8 mouse cellular contexts compared by ENCODE assay signal in the genomic region with DNA sequence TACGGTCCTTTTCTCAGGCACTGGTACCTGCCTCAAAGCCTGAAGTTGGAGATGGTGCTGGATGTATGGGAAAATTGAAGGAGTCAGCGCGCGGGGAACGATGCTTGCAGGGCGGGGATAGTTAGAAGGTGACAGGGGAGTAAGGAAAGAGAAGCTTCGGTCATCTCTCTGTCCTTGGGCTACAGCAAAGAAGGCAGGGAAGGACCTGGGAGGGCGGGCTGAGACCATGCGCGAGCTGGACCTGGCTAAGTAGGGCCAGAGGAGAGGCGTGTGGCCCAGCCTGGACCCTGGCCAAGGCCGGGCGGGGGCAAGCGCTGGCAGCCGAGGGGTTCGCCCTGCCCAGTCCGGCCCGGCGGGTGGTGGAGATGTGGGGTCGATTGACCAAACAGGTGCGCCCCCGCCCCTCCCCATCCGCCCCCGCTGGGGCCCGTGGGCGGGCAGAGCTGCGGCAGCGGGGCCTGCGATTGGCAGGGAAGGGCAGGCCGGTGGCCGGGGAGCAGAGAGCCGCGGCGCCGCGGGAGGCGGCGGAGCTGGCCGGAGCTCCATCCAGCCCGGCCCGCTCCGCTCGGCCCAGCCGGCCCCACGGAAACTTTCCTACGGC. TPM values are rescaled to one million over a fixed set of nuclear protein-coding genes. Genes with fewer than 3 reads are reported as not detected.
DNase-seq lines count a peak whose midpoint lies in the region; ATAC-seq and TF ChIP-seq lines count a peak whose summit lies in the region.

No protein-coding gene starts in this region.

- ATAC-seq in erythroblast, adult 5-6 weeks (replicated peaks; ENCODE audit: low FRiP score, poor library complexity, severe bottlenecking), result no peak
- peak; percentile 40; the same call in 1 of the 2 replicates for ATAC-seq in limb, embryonic 15.5 days (ENCODE audit: insufficient number of reproducible peaks, low FRiP score, low TSS enrichment, low read depth)
- 0 out of 2 replicates have a peak, but pooled peaks have one; percentile 38 for ATAC-seq in midbrain, postnatal 0 days (ENCODE audit: low FRiP score)

- no peaks in the 10 kb centered on the region for H3K4me1 ChIP-seq in erythroblast, embryonic 14.5 days (ENCODE audit: control insufficient read depth)
- H3K4me1 ChIP-seq in limb, embryonic 15.5 days, result peaks cover 34% of the 10 kb centered on the region
- H3K4me1 ChIP-seq in midbrain, postnatal 0 days (ENCODE audit: insufficient read depth, low read length), result peaks cover 16% of the 10 kb centered on the region; the same call in 1 of the 2 replicates

- H3K27ac ChIP-seq in limb, embryonic 15.5 days, result peak overlapping the region; percentile 86
- H3K27ac ChIP-seq in midbrain, postnatal 0 days (ENCODE audit: low read depth, low read length), result no peak overlapping the region

- no peaks in the 10 kb centered on the region for H3K9me3 ChIP-seq in erythroblast, embryonic 14.5 days (ENCODE audit: control insufficient read depth, low read length)
- no peaks in the 10 kb centered on the region for H3K9me3 ChIP-seq in limb, embryonic 15.5 days
- H3K9me3 ChIP-seq in midbrain, postnatal 0 days (ENCODE audit: low read length), result no peaks in the 10 kb centered on the region

- H3K27me3 ChIP-seq in erythroblast, embryonic 14.5 days (ENCODE audit: control insufficient read depth), result peaks cover 81% of the 10 kb centered on the region
- H3K27me3 ChIP-seq in limb, embryonic 15.5 days, result 0 out of 2 replicates have a peak, but pooled peaks cover 2% of the 10 kb centered on the region
- H3K27me3 ChIP-seq in midbrain, postnatal 0 days (ENCODE audit: insufficient read depth, low read length), result peaks cover 50% of the 10 kb centered on the region

- H3K9ac ChIP-seq in limb, embryonic 15.5 days, result peak overlapping the region; percentile 65
- H3K9ac ChIP-seq in midbrain, postnatal 0 days (replicated peaks; ENCODE audit: low read length, poor library complexity, severe bottlenecking), result peak overlapping the region; percentile 56

- under 1% methylated on average over 44 of the region's 46 CpGs for WGBS in limb, embryonic 15.5 days
- WGBS in midbrain, postnatal 0 days, result under 1% methylated on average over 35 of the region's 46 CpGs

- DNase-seq in embryo, embryonic 9.5 days (ENCODE audit: extremely low spot score), result peak; percentile 67
- DNase-seq in heart, adult 18-20 months, result peak; percentile 83 to 84
- DNase-seq in kidney, adult 18-20 months, result peak; percentile 93
- DNase-seq in midbrain, postnatal 0 days (ENCODE audit: low spot score), result no peak
- peak; percentile 79 for DNase-seq in urinary bladder, adult 2 months (ENCODE audit: low spot score)

- H3K4me2 ChIP-seq in limb, embryonic 15.5 days, result peak overlapping the region; percentile 97
- H3K4me2 ChIP-seq in midbrain, postnatal 0 days (ENCODE audit: low read depth, low read length, poor library complexity, severe bottlenecking), result peak overlapping the region; percentile 93

- no peak for TF ChIP-seq CTCF in midbrain, postnatal 0 days (IDR thresholded peaks at IDR 0.05)

- no peaks in the 10 kb centered on the region for H3K36me3 ChIP-seq in erythroblast, embryonic 14.5 days (ENCODE audit: control insufficient read depth)
- H3K36me3 ChIP-seq in limb, embryonic 15.5 days, result no peaks in the 10 kb centered on the region
- H3K36me3 ChIP-seq in midbrain, postnatal 0 days (ENCODE audit: insufficient read depth, low read length), result no peaks in the 10 kb centered on the region

- H3K4me3 ChIP-seq in erythroblast, embryonic 14.5 days (replicated peaks), result peak overlapping the region; percentile 33
- H3K4me3 ChIP-seq in limb, embryonic 15.5 days, result peak overlapping the region; percentile 56
- peak overlapping the region; percentile 43 for H3K4me3 ChIP-seq in midbrain, postnatal 0 days (ENCODE audit: low read depth, low read length)

RNA-seq across cellular contexts. Expression of a gene that starts 24.4 kb away (rescaled TPM):
- 0.10 and 0.20 TPM in 2 replicates for polyA plus RNA-seq in erythroblast, embryonic 14.5 days (2012)
- total RNA-seq in erythroblast, adult 5-6 weeks (2015; ENCODE audit: low replicate concordance), result 0.19 and 2.3 TPM in 2 replicates
- total RNA-seq in erythroblast, adult 5-6 weeks (2017; ENCODE audit: low replicate concordance), result 1.4 and 2.2 TPM in 2 replicates
- 10 to 100 TPM; 42.4 to 44.1 TPM for total RNA-seq in heart, adult 18-20 months (2021)
- polyA plus RNA-seq in limb, embryonic 15.5 days (2015; fragmentation: Nextera tagmentation; extraction: Ambion mirVana), result 57.8 and 60.6 TPM in 2 replicates
- total RNA-seq in midbrain, postnatal 0 days (2014; rRNA removed), result 161 and 175 TPM in 2 replicates
- polyA plus RNA-seq in midbrain, postnatal 0 days (2015; fragmentation: Nextera tagmentation; extraction: Ambion mirVana), result 71.5 and 73.3 TPM in 2 replicates
- polyA plus RNA-seq in urinary bladder, adult 2 months (2012; rRNA removed), result 65.2 and 77.8 TPM in 2 replicates

Comparison
In these comparisons a context has a peak if more than half of its experiments do, and no peak if none do; other contexts are left out.
1. RNA of a gene that starts 24.4 kb away (polyA plus RNA-seq): 71.5 to 73.3 TPM in midbrain, postnatal 0 days, 65.2 to 77.8 TPM in urinary bladder, adult 2 months and 57.8 to 60.6 TPM in limb, embryonic 15.5 days; 0.10 to 0.20 TPM in erythroblast, embryonic 14.5 days; every median in the first group is over 10 times any median in the second.
2. Peak in every context shown above with its lines, with median percentiles within 50 percentile points of each other: H3K4me3 ChIP-seq.